Comparison of ENCODE assay signal across 21 mouse cellular contexts in the genomic region with DNA sequence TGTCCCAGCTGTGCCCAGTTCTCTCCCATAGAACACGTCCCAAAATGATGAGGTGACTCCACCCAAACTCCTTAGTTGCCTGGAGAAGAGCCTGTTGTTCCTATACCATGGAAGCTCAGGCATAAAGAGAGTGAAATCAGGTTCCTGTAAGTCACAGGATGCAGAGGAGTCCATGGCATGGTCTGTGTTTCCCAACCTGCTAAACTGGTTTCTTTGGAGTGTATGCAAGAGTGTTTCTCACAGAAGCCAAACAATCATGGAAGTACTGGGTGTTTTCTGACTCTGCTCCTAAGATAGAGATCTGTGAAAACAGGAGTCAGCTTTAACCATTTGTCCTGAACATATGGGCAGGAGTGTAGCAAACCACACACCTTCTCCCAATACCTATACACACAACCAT. TPM values are rescaled to one million over a fixed set of nuclear protein-coding genes. Genes with fewer than 3 reads are reported as not detected.
DNase-seq lines count a peak whose midpoint lies in the region; ATAC-seq and TF ChIP-seq lines count a peak whose summit lies in the region.
"Had no signal": no experiment of that assay in that cellular context is flagged by ENCODE, and none has a peak within 500 bp of the region (broad histone marks: within the 10 kb centered on the region; RNA-seq: fewer than 3 reads in every experiment).

No protein-coding gene starts in this region.

- no peak overlapping the region for H3K4me3 ChIP-seq in lung, embryonic 14.5 days (ENCODE audit: low read depth, low read length)
- no peak overlapping the region for H3K4me3 ChIP-seq in lung, adult 2 months (replicated peaks; ENCODE audit: extremely low read depth, low read depth, low read length)
- H3K4me3 ChIP-seq in intestine, embryonic 14.5 days (ENCODE audit: low read depth, low read length), result no peak overlapping the region
- H3K4me3 ChIP-seq in liver, embryonic 12.5 days, result no peak overlapping the region
- H3K4me3 ChIP-seq: forebrain, embryonic 13.5 days; midbrain, embryonic 12.5 days; neural tube, embryonic 15.5 days had no signal

- TF ChIP-seq CTCF in lung, embryonic 14.5 days (IDR thresholded peaks at IDR 0.05; ENCODE audit: low read depth), result no peak
- TF ChIP-seq CTCF in lung, adult 2 months (IDR thresholded peaks at IDR 0.05; ENCODE audit: insufficient read depth, low read length), result no peak

- no peak for TF ChIP-seq POLR2A in lung, adult 2 months (IDR thresholded peaks at IDR 0.05; ENCODE audit: borderline replicate concordance, extremely low read depth, low read depth, low read length)

- no peaks in the 10 kb centered on the region for H3K27me3 ChIP-seq in lung, embryonic 14.5 days (ENCODE audit: insufficient read depth, low read length)
- no peaks in the 10 kb centered on the region for H3K27me3 ChIP-seq in intestine, embryonic 14.5 days (replicated peaks; ENCODE audit: control insufficient read depth, insufficient read depth, low read length)
- no peaks in the 10 kb centered on the region for H3K27me3 ChIP-seq in liver, embryonic 12.5 days (replicated peaks)
- H3K27me3 ChIP-seq: forebrain, embryonic 13.5 days; midbrain, embryonic 12.5 days; neural tube, embryonic 15.5 days had no signal

- peak; percentile 74; the same call in 1 of the 2 replicates for ATAC-seq in lung, embryonic 14.5 days (ENCODE audit: insufficient read depth)
- 0 out of 2 replicates have a peak, but pooled peaks have one; percentile 12 for ATAC-seq in intestine, embryonic 14.5 days (replicated peaks; ENCODE audit: low FRiP score, low TSS enrichment, low read depth)
- no peak for ATAC-seq in liver, embryonic 12.5 days
- ATAC-seq in frontal cortex, adult (ENCODE audit: low TSS enrichment), result no peak
- ATAC-seq: forebrain, embryonic 13.5 days; hindbrain, postnatal 0 days had no signal

- 0 out of 2 replicates have a peak overlapping the region, but pooled peaks have one; percentile 19 for H3K27ac ChIP-seq in lung, embryonic 14.5 days (ENCODE audit: low read depth)
- H3K27ac ChIP-seq in intestine, embryonic 14.5 days (ENCODE audit: low read depth), result no peak overlapping the region
- no peak overlapping the region for H3K27ac ChIP-seq in liver, embryonic 12.5 days
- H3K27ac ChIP-seq: forebrain, embryonic 13.5 days; hindbrain, postnatal 0 days; midbrain, embryonic 12.5 days; neural tube, embryonic 15.5 days had no signal

- no peaks in the 10 kb centered on the region for H3K36me3 ChIP-seq in lung, embryonic 14.5 days (ENCODE audit: insufficient read depth)
- no peaks in the 10 kb centered on the region for H3K36me3 ChIP-seq in intestine, embryonic 14.5 days (ENCODE audit: control insufficient read depth, insufficient read depth, low read length)
- no peaks in the 10 kb centered on the region for H3K36me3 ChIP-seq in liver, embryonic 12.5 days
- H3K36me3 ChIP-seq: midbrain, embryonic 12.5 days; neural tube, embryonic 15.5 days had no signal

- 11% methylated on average over 1 of the region's 1 CpGs for WGBS in lung, embryonic 14.5 days
- WGBS in lung, adult 2 months, result 55% methylated on average over 1 of the region's 1 CpGs
- WGBS in intestine, embryonic 14.5 days, result 61% methylated on average over 1 of the region's 1 CpGs
- WGBS in liver, embryonic 12.5 days (ENCODE audit: insufficient replicate concordance), result 37% methylated on average over 1 of the region's 1 CpGs

- no peaks in the 10 kb centered on the region for H3K4me1 ChIP-seq in lung, embryonic 14.5 days (ENCODE audit: insufficient read depth)
- no peaks in the 10 kb centered on the region; the same call in 1 of the 2 replicates for H3K4me1 ChIP-seq in lung, adult 2 months (ENCODE audit: control insufficient read depth, insufficient read depth, low read length)
- H3K4me1 ChIP-seq in intestine, embryonic 14.5 days (replicated peaks; ENCODE audit: control insufficient read depth, insufficient read depth, low read length), result no peaks in the 10 kb centered on the region
- H3K4me1 ChIP-seq in liver, embryonic 12.5 days, result no peaks in the 10 kb centered on the region
- H3K4me1 ChIP-seq: forebrain, embryonic 13.5 days; midbrain, embryonic 12.5 days; neural tube, embryonic 15.5 days had no signal

- H3K9me3 ChIP-seq in lung, embryonic 14.5 days (ENCODE audit: low read depth, low read length), result no peaks in the 10 kb centered on the region
- H3K9me3 ChIP-seq in intestine, embryonic 14.5 days (ENCODE audit: control insufficient read depth, low read length), result no peaks in the 10 kb centered on the region
- H3K9me3 ChIP-seq in liver, embryonic 12.5 days (replicated peaks), result no peaks in the 10 kb centered on the region
- H3K9me3 ChIP-seq: forebrain, embryonic 13.5 days; midbrain, embryonic 12.5 days; neural tube, embryonic 15.5 days had no signal

- no peak overlapping the region for H3K9ac ChIP-seq in lung, embryonic 14.5 days
- no peak overlapping the region for H3K9ac ChIP-seq in intestine, embryonic 14.5 days (ENCODE audit: low read length)
- H3K9ac ChIP-seq in liver, embryonic 12.5 days, result no peak overlapping the region
- H3K9ac ChIP-seq: forebrain, embryonic 13.5 days; midbrain, embryonic 12.5 days; neural tube, embryonic 15.5 days had no signal

- DNase-seq in lung, embryonic 14.5 days, result peak; percentile 66
- no peak for DNase-seq in lung, adult 2 months
- no peak for DNase-seq in intestine, embryonic 14.5 days (ENCODE audit: low spot score)
- peak; percentile 74 for DNase-seq in lung, postnatal 25 days (ENCODE audit: low spot score)
- DNase-seq in layer of hippocampus, postnatal 36 days, result no peak
- DNase-seq: cerebellum, adult 8-10 months; heart, adult 18-20 months; thymus, adult 2 months had no signal

- H3K4me2 ChIP-seq in lung, embryonic 14.5 days, result no peak overlapping the region
- no peak overlapping the region for H3K4me2 ChIP-seq in intestine, embryonic 14.5 days (ENCODE audit: low read length)
- no peak overlapping the region for H3K4me2 ChIP-seq in liver, embryonic 12.5 days
- H3K4me2 ChIP-seq: forebrain, embryonic 13.5 days; midbrain, embryonic 12.5 days; neural tube, embryonic 15.5 days had no signal

RNA-seq across cellular contexts. Expression of gene Calm4, which starts 5.6 kb away (rescaled TPM):
- polyA plus RNA-seq in lung, embryonic 14.5 days (2014; fragmentation: Nextera tagmentation; extraction: Ambion mirVana), result not detected in 2 replicates
- polyA plus RNA-seq in lung, adult 2 months (2012; rRNA removed), result 56.0 TPM in 1 of 2 replicates, not detected in the other
- not detected in 2 replicates for polyA plus RNA-seq in intestine, embryonic 14.5 days (2014; fragmentation: Nextera tagmentation; extraction: Ambion mirVana)
- not detected for total RNA-seq in layer of hippocampus, postnatal 36 days (2021)
- polyA plus RNA-seq in liver, embryonic 12.5 days (2016; fragmentation: Nextera tagmentation; extraction: Ambion mirVana), result not detected in 2 replicates
- total RNA-seq: adrenal gland, postnatal 4 days; ES-E14; heart, adult 18-20 months; hindbrain, postnatal 0 days; layer of hippocampus, postnatal 10 days; left cerebral cortex, postnatal 10 days had no signal
- polyA plus RNA-seq: forebrain, embryonic 13.5 days; heart, embryonic 14.5 days; kidney, embryonic 14.5 days; midbrain, embryonic 12.5 days had no signal

RNA-seq across cellular contexts. Expression of gene Calm5, which starts 22.0 kb away (rescaled TPM):
- not detected in 2 replicates for polyA plus RNA-seq in lung, embryonic 14.5 days (2014; fragmentation: Nextera tagmentation; extraction: Ambion mirVana)
- polyA plus RNA-seq in lung, adult 2 months (2012; rRNA removed), result not detected in 2 replicates
- not detected in 2 replicates for polyA plus RNA-seq in intestine, embryonic 14.5 days (2014; fragmentation: Nextera tagmentation; extraction: Ambion mirVana)
- not detected for total RNA-seq in layer of hippocampus, postnatal 36 days (2021)
- polyA plus RNA-seq in liver, embryonic 12.5 days (2016; fragmentation: Nextera tagmentation; extraction: Ambion mirVana), result not detected in 2 replicates
- total RNA-seq: adrenal gland, postnatal 4 days; ES-E14; heart, adult 18-20 months; hematopoietic stem cell, adult 5-6 weeks; hindbrain, postnatal 0 days; layer of hippocampus, postnatal 10 days; left cerebral cortex, postnatal 10 days had no signal
- polyA plus RNA-seq: forebrain, embryonic 13.5 days; heart, embryonic 14.5 days; hindbrain, postnatal 0 days; kidney, embryonic 14.5 days; midbrain, embryonic 12.5 days; neural tube, embryonic 15.5 days; thymus, adult 2 months had no signal

RNA-seq across cellular contexts. Expression of gene Calml3, which starts 27.9 kb away (rescaled TPM):
- polyA plus RNA-seq in lung, embryonic 14.5 days (2014; fragmentation: Nextera tagmentation; extraction: Ambion mirVana), result 0.18 TPM in 1 of 2 replicates, not detected in the other
- 3.6 and 81.6 TPM in 2 replicates for polyA plus RNA-seq in lung, adult 2 months (2012; rRNA removed)
- not detected in 2 replicates for polyA plus RNA-seq in intestine, embryonic 14.5 days (2014; fragmentation: Nextera tagmentation; extraction: Ambion mirVana)
- total RNA-seq in layer of hippocampus, postnatal 36 days (2021), result not detected
- polyA plus RNA-seq in liver, embryonic 12.5 days (2016; fragmentation: Nextera tagmentation; extraction: Ambion mirVana), result not detected in 2 replicates
- total RNA-seq: adrenal gland, postnatal 4 days; ES-E14; heart, adult 18-20 months; hematopoietic stem cell, adult 5-6 weeks; hindbrain, postnatal 0 days; layer of hippocampus, postnatal 10 days; left cerebral cortex, postnatal 10 days had no signal
- polyA plus RNA-seq: forebrain, embryonic 13.5 days; heart, embryonic 14.5 days; hindbrain, postnatal 0 days; midbrain, embryonic 12.5 days; neural tube, embryonic 15.5 days had no signal

Comparison
In these comparisons a context has a peak if more than half of its experiments do, and no peak if none do; other contexts are left out.
1. DNase-seq: peak in lung, embryonic 14.5 days (single experiment) and lung, postnatal 25 days (single experiment); none in lung, adult 2 months (single experiment), intestine, embryonic 14.5 days (single experiment) and layer of hippocampus, postnatal 36 days (0 of 2).
2. ATAC-seq: peak in lung, embryonic 14.5 days (single experiment) and intestine, embryonic 14.5 days (single experiment); none in liver, embryonic 12.5 days (single experiment) and frontal cortex, adult (single experiment).